Mouse (Mus musculus) E14TG2a.4 (cell line): ENCODE data around the gene Gstm1.

Experiments
- CTCF ChIP-seq: conservative IDR thresholded peaks from 2 replicates; pipeline ENCODE4 v1.5.1; 2014; ENCODE audit warnings: low read length
- NANOG ChIP-seq: IDR thresholded peaks from 2 replicates; pipeline ENCODE4 v1.6.1; 2014; ENCODE audit warnings: borderline replicate concordance, low read length, mixed read lengths
- POU5F1 ChIP-seq: IDR thresholded peaks from 2 replicates; pipeline ENCODE4 v1.6.1; 2014; ENCODE audit warnings: low read length, borderline replicate concordance

- TF ChIP-seq POU5F1: no peak
- TF ChIP-seq CTCF: no peak
- TF ChIP-seq NANOG: no peak
Measured at GRCm38 (mm10) chr3:107964026-107964425, 53.7 kb downstream of the Gstm1 start.
